Mouse (Mus musculus) 3134 (cell line): ENCODE results near the gene Zfp385b.

ENCODE experiments used
- DNase-seq: peaks from one replicate; pipeline ENCODE4 v3.0.0-alpha.2; 2011; ENCODE audit warnings: low spot score; ENCODE audit not compliant: insufficient read length; ENCODE audit errors: extremely low read depth

The Zfp385b gene

GRCm38 (mm10) chr2:77402329-77402728, 417.1 kb downstream of the Zfp385b start:
- no peak for DNase-seq

- DNase-seq: no peak
Observed at GRCm38 (mm10) chr2:77401438-77402235, 417.8 kb downstream of the Zfp385b start.

- no peak for DNase-seq
Observed at GRCm38 (mm10) chr2:77393881-77394280, 425.6 kb downstream of the Zfp385b start.

GRCm38 (mm10) chr2:77388186-77388585, 431.3 kb downstream of the Zfp385b start:
- no peak for DNase-seq

- peak; percentile 4 for DNase-seq
Observed at GRCm38 (mm10) chr2:77386515-77386914, 432.9 kb downstream of the Zfp385b start.

- DNase-seq: no peak
Observed at GRCm38 (mm10) chr2:77382766-77383165, 436.7 kb downstream of the Zfp385b start.

- DNase-seq: no peak
Observed at GRCm38 (mm10) chr2:77379907-77380306, 439.5 kb downstream of the Zfp385b start.

GRCm38 (mm10) chr2:77379332-77379731, 440.1 kb downstream of the Zfp385b start:
- no peak for DNase-seq

GRCm38 (mm10) chr2:77376823-77377222, 442.6 kb downstream of the Zfp385b start:
- no peak for DNase-seq

- no peak for DNase-seq
Observed at GRCm38 (mm10) chr2:77375155-77375554, 444.3 kb downstream of the Zfp385b start.

- no peak for DNase-seq
Observed at GRCm38 (mm10) chr2:77369174-77369573, 450.3 kb downstream of the Zfp385b start.
